Comparison of ENCODE assay signal across 9 mouse cellular contexts in the genomic region with DNA sequence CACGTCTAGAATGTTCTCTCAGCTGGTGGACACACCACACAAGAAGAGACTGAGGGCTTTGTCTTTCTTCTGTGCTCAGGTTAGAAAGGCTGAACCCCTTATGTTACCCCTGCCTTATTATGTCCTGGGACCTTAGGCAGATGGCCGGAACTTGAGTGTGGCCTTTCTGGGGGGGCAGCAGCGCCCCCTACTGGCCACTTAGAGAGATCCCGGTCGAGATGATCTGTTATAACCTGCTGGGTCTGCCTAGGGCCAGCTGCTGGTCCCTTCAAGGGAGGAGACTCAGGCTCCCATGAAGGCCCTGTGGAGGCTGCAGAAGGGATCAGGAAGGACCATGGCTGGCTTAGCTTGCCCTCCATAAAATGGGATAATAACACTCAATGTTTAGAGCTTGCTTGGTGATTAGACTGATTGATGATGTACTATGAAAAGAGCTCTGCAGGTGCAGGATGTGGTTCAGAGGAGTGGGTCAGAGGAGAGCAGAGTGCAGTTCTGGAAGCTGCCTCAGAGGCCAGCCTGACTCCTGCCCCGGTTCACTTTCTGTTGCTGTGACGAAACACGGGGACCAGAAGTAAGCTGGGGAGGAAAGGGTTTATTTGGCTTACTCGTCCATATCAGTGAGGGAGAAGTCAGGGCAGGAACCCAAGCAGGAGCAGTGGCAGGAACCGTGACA. TPM values are rescaled to one million over a fixed set of nuclear protein-coding genes. Genes with fewer than 3 reads are reported as not detected.
DNase-seq lines count a peak whose midpoint lies in the region; ATAC-seq and TF ChIP-seq lines count a peak whose summit lies in the region.
"Had no signal": no experiment of that assay in that cellular context is flagged by ENCODE, and none has a peak within 500 bp of the region (broad histone marks: within the 10 kb centered on the region; RNA-seq: fewer than 3 reads in every experiment).

No protein-coding gene starts in this region.

- no peaks in the 10 kb centered on the region for H3K9me3 ChIP-seq in hindbrain, embryonic 14.5 days (ENCODE audit: control insufficient read depth, low read length)
- H3K9me3 ChIP-seq: limb, embryonic 13.5 days had no signal

- no peak for ATAC-seq in hindbrain, embryonic 14.5 days (ENCODE audit: low FRiP score)

- no peaks in the 10 kb centered on the region for H3K4me1 ChIP-seq in testis, adult 2 months (ENCODE audit: control insufficient read depth, insufficient read depth, low read length)
- no peaks in the 10 kb centered on the region; the same call in 1 of the 2 replicates for H3K4me1 ChIP-seq in small intestine, adult 2 months (ENCODE audit: control insufficient read depth, insufficient read depth, insufficient read length, low read length)
- 0 out of 2 replicates have a peak, but pooled peaks cover 5% of the 10 kb centered on the region for H3K4me1 ChIP-seq in hindbrain, embryonic 14.5 days (replicated peaks; ENCODE audit: control insufficient read depth, insufficient read depth, low read length)

- H3K4me2 ChIP-seq in hindbrain, embryonic 14.5 days (replicated peaks): no peak overlapping the region
- H3K4me2 ChIP-seq: limb, embryonic 13.5 days had no signal

- H3K9ac ChIP-seq in hindbrain, embryonic 14.5 days: no peak overlapping the region
- H3K9ac ChIP-seq: limb, embryonic 13.5 days had no signal

- TF ChIP-seq POLR2A in testis, adult 2 months (IDR thresholded peaks at IDR 0.05; ENCODE audit: control insufficient read depth, low read depth, low read length): no peak
- no peak for TF ChIP-seq POLR2A in small intestine, adult 2 months (IDR thresholded peaks at IDR 0.05; ENCODE audit: low read depth, low read length)

- no peak overlapping the region for H3K27ac ChIP-seq in testis, adult 2 months (ENCODE audit: control insufficient read depth, insufficient read depth, low read depth, low read length)
- H3K27ac ChIP-seq in small intestine, adult 2 months (ENCODE audit: insufficient read depth, low read depth, low read length): no peak overlapping the region
- H3K27ac ChIP-seq in hindbrain, embryonic 14.5 days: no peak overlapping the region
- H3K27ac ChIP-seq: limb, embryonic 13.5 days had no signal

- no peak overlapping the region for H3K4me3 ChIP-seq in testis, adult 2 months (ENCODE audit: control insufficient read depth, low read depth, low read length)
- no peak overlapping the region for H3K4me3 ChIP-seq in small intestine, adult 2 months (ENCODE audit: low read depth, low read length)
- no peak overlapping the region for H3K4me3 ChIP-seq in hindbrain, embryonic 14.5 days (replicated peaks; ENCODE audit: low read length)
- H3K4me3 ChIP-seq: limb, embryonic 13.5 days had no signal

- DNase-seq in gastrocnemius, postnatal 10 days: peak; percentile 53
- DNase-seq in gastrocnemius, postnatal 4 days (ENCODE audit: low spot score in 2 of 2): no peak
- no peak for DNase-seq in testis, postnatal 14 days (ENCODE audit: low spot score)
- peak; percentile 59 for DNase-seq in cerebellum, adult 9-11 months
- peak; percentile 57 for DNase-seq in kidney, postnatal 10 days
- DNase-seq in hindbrain, embryonic 14.5 days (ENCODE audit: low spot score): no peak

- no peaks in the 10 kb centered on the region for H3K36me3 ChIP-seq in testis, adult 2 months (ENCODE audit: control insufficient read depth, insufficient read depth, low read length)
- H3K36me3 ChIP-seq in small intestine, adult 2 months (ENCODE audit: control insufficient read depth, insufficient read depth, low read length): no peaks in the 10 kb centered on the region
- no peaks in the 10 kb centered on the region for H3K36me3 ChIP-seq in hindbrain, embryonic 14.5 days (replicated peaks; ENCODE audit: control insufficient read depth, insufficient read depth)
- H3K36me3 ChIP-seq: limb, embryonic 13.5 days had no signal

- WGBS in small intestine, adult 2 months: 23% methylated on average over 10 of the region's 10 CpGs
- WGBS in hindbrain, embryonic 14.5 days: 42% methylated on average over 10 of the region's 10 CpGs

- no peaks in the 10 kb centered on the region for H3K27me3 ChIP-seq in testis, adult 2 months (ENCODE audit: control insufficient read depth, insufficient read depth, low read length)
- no peaks in the 10 kb centered on the region for H3K27me3 ChIP-seq in small intestine, adult 2 months (ENCODE audit: control insufficient read depth, insufficient read depth, low read length)
- no peaks in the 10 kb centered on the region for H3K27me3 ChIP-seq in hindbrain, embryonic 14.5 days (ENCODE audit: control insufficient read depth, insufficient read depth, low read length)
- H3K27me3 ChIP-seq: limb, embryonic 13.5 days had no signal

- peak; percentile 84 for TF ChIP-seq CTCF in testis, adult 2 months (IDR thresholded peaks at IDR 0.05; ENCODE audit: control insufficient read depth, insufficient read depth, insufficient replicate concordance, low read depth, low read length)
- peak; percentile 94; the same call in 1 of the 2 replicates for TF ChIP-seq CTCF in small intestine, adult 2 months (IDR thresholded peaks at IDR 0.05; ENCODE audit: extremely low read depth, insufficient read length, insufficient replicate concordance, low read depth, low read length)

RNA-seq across cellular contexts. Expression of gene Cyp11a1, which starts 15.6 kb away (rescaled TPM):
- total RNA-seq in gastrocnemius, postnatal 10 days (2021): 1 to 10 TPM; 1.2 to 1.6 TPM
- total RNA-seq in gastrocnemius, postnatal 4 days (2021): 1 to 10 TPM; 5.4 TPM
- 90.1 and 93.4 TPM in 2 replicates for polyA plus RNA-seq in testis, adult 2 months (2012; rRNA removed)
- polyA plus RNA-seq in small intestine, adult 2 months (2012; rRNA removed): 0.19 and 0.27 TPM in 2 replicates
- polyA plus RNA-seq in hindbrain, embryonic 14.5 days (2014; fragmentation: Nextera tagmentation; extraction: Ambion mirVana): 0.39 and 1.5 TPM in 2 replicates

RNA-seq across cellular contexts. Expression of gene Sema7a, which starts 50.7 kb away (rescaled TPM):
- total RNA-seq in gastrocnemius, postnatal 10 days (2021): 10 to 100 TPM; 15.7 to 18.5 TPM
- 10 to 100 TPM; 10.4 to 12.6 TPM for total RNA-seq in gastrocnemius, postnatal 4 days (2021)
- 23.7 and 27.9 TPM in 2 replicates for polyA plus RNA-seq in testis, adult 2 months (2012; rRNA removed)
- 12.9 and 52.6 TPM in 2 replicates for polyA plus RNA-seq in small intestine, adult 2 months (2012; rRNA removed)
- polyA plus RNA-seq in hindbrain, embryonic 14.5 days (2014; fragmentation: Nextera tagmentation; extraction: Ambion mirVana): 6.3 and 7.3 TPM in 2 replicates

Comparison
In these comparisons a context has a peak if more than half of its experiments do, and no peak if none do; other contexts are left out.
1. DNase-seq: peak in gastrocnemius, postnatal 10 days (single experiment), cerebellum, adult 9-11 months (single experiment) and kidney, postnatal 10 days (single experiment); none in gastrocnemius, postnatal 4 days (0 of 2), testis, postnatal 14 days (single experiment) and hindbrain, embryonic 14.5 days (single experiment).
2. RNA of gene Cyp11a1, which starts 15.6 kb away (polyA plus RNA-seq): 90.1 to 93.4 TPM in testis, adult 2 months; 0.39 to 1.5 TPM in hindbrain, embryonic 14.5 days and 0.19 to 0.27 TPM in small intestine, adult 2 months; every median in the first group is over 10 times any median in the second.